Mouse (Mus musculus) layer of hippocampus, adult 8-10 months (tissue): ENCODE results near the gene Wdr63. TPM values are rescaled to one million over a fixed set of nuclear protein-coding genes. Genes with fewer than 3 reads are reported as not detected.

Source experiments
- DNase-seq, 2 experiments: peaks; one replicate each; pipeline ENCODE4 v3.0.0; 2022; ENCODE audit warnings: low spot score in 2 of 2
- total RNA-seq, 4 experiments: library from RNA; stranded (reverse); gene quantifications; 2 replicates each; pipeline ENCODE4 v1.2.4; 2022

Wdr63 gene
- total RNA-seq, 4 experiments from 2014 or later: 0.67 to 1.7 (median 0.96) TPM

- no peak for DNase-seq
These were observed 15.0 kb upstream of the Wdr63 start for GRCm38 (mm10) chr3:146122807-146123463.

- no peak for DNase-seq
These were observed 14.1 kb upstream of the Wdr63 start for GRCm38 (mm10) chr3:146122125-146122420.

- DNase-seq: no peak
These were observed 13.6 kb upstream of the Wdr63 start for GRCm38 (mm10) chr3:146121310-146122124.

- DNase-seq: no peak
These were observed 10.1 kb upstream of the Wdr63 start for GRCm38 (mm10) chr3:146117997-146118457.

GRCm38 (mm10) chr3:146117258-146117996, 9.5 kb upstream of the Wdr63 start, which contains the start of gene Mcoln3:
Mcoln3 (plus strand) TSS chr3:146117450.
- no peak for DNase-seq

- no peak for DNase-seq
These were observed 3.0 kb upstream of the Wdr63 start for GRCm38 (mm10) chr3:146110916-146111315.

- DNase-seq: no peak
These were observed 2.4 kb upstream of the Wdr63 start for GRCm38 (mm10) chr3:146110358-146110757.

- no peak for DNase-seq
These were observed 1.0 kb upstream of the Wdr63 start for GRCm38 (mm10) chr3:146108945-146109344.

GRCm38 (mm10) chr3:146107116-146107849, 647 bp downstream of the Wdr63 start:
- DNase-seq: no peak

- no peak for DNase-seq
These were observed 5.9 kb downstream of the Wdr63 start for GRCm38 (mm10) chr3:146102049-146102448.

GRCm38 (mm10) chr3:146099925-146100324, 8.0 kb downstream of the Wdr63 start:
- no peak for DNase-seq

GRCm38 (mm10) chr3:146097861-146098260, 10.1 kb downstream of the Wdr63 start:
- DNase-seq: no peak

GRCm38 (mm10) chr3:146096986-146097385, 10.9 kb downstream of the Wdr63 start:
- DNase-seq: no peak

- no peak for DNase-seq
These were observed 12.9 kb downstream of the Wdr63 start for GRCm38 (mm10) chr3:146095066-146095465.

GRCm38 (mm10) chr3:146090988-146091657, 16.8 kb downstream of the Wdr63 start:
- DNase-seq: no peak

- no peak for DNase-seq
These were observed 27.7 kb downstream of the Wdr63 start for GRCm38 (mm10) chr3:146080241-146080640.

GRCm38 (mm10) chr3:146072780-146073179, 35.1 kb downstream of the Wdr63 start:
- no peak for DNase-seq

- DNase-seq: no peak
These were observed 38.7 kb downstream of the Wdr63 start for GRCm38 (mm10) chr3:146069276-146069675.

GRCm38 (mm10) chr3:146063146-146063545, 44.8 kb downstream of the Wdr63 start:
- no peak for DNase-seq

GRCm38 (mm10) chr3:146059356-146059926, 48.5 kb downstream of the Wdr63 start:
- DNase-seq: no peak
